Mouse (Mus musculus) left cerebral cortex, adult 2 months (tissue): ENCODE data around the gene Btbd6. TPM values are rescaled to one million over a fixed set of nuclear protein-coding genes. Genes with fewer than 3 reads are reported as not detected.
A peak's percentile ranks its signal among the peaks of the same experiment; 100 is the strongest.

Experiments used
- DNase-seq, 2 experiments: peaks; one replicate each; pipeline ENCODE4 v3.0.0; 2021 to 2022; ENCODE audit warnings: low spot score in 2 of 2, mixed read lengths in 1 of 2; ENCODE audit errors: extremely low spot score in 1 of 2
- H3K27ac ChIP-seq: fragments of 200-600 bp; 2 replicates; pipeline ENCODE4 v1.8.1; 2022
- H3K4me3 ChIP-seq: fragments of 200-600 bp; 2 replicates; pipeline ENCODE4 v1.8.1; 2022
- CTCF ChIP-seq: fragments of 200-600 bp; IDR thresholded peaks from 2 replicates; pipeline ENCODE4 v1.8.1; 2022; ENCODE audit warnings: antibody characterized with exemption, mild to moderate bottlenecking, moderate library complexity
- intact Hi-C: fragments of 180-260 bp; cut with DNase I; formaldehyde crosslinking; loops from one replicate; pipeline ENCODE4 v1.15.1; 2025
- total RNA-seq, 2 experiments: library from RNA; stranded (reverse); gene quantifications; 2 replicates each; pipeline ENCODE4 v1.2.3; 2021

Gene Btbd6
- total RNA-seq, 2 experiments from 2014 or later = 60.2 to 64.5 TPM

DNA sequence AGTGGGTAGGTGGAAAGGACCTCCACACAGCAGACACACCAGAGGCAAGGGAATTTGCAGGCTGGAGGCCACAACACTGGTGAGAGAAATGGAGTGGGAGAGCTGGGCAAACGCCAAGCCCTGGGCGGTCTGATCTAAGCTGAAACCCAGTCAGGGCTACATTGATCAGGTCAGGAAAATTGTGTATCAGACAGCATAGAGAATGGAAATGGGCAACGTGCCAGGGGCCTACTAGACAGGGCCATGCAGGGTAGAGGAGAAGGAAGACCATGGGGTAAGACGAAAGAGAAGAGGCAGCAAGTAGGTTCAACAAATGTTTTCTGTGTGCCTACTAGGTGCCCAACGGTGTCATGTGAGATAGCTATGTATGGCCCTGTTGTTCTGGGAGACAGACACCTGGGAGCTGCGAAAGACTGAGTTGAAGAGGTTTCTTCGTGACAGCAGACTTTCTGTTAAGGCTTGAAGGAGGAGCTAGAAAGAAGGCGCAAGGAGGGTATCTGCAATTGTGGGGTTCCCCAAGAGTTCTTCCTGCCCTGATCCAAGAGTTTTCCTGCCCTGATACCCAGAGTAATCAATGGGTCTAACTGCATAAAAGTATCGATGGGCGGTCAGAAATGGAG lies 35.0 kb upstream of the Btbd6 start:
- DNase-seq = no peak
- peak overlapping the region; percentile 94 for H3K27ac ChIP-seq
- peak overlapping the region; percentile 86 for H3K4me3 ChIP-seq
- intact Hi-C loops = no loop called here
- no peak for TF ChIP-seq CTCF

DNA sequence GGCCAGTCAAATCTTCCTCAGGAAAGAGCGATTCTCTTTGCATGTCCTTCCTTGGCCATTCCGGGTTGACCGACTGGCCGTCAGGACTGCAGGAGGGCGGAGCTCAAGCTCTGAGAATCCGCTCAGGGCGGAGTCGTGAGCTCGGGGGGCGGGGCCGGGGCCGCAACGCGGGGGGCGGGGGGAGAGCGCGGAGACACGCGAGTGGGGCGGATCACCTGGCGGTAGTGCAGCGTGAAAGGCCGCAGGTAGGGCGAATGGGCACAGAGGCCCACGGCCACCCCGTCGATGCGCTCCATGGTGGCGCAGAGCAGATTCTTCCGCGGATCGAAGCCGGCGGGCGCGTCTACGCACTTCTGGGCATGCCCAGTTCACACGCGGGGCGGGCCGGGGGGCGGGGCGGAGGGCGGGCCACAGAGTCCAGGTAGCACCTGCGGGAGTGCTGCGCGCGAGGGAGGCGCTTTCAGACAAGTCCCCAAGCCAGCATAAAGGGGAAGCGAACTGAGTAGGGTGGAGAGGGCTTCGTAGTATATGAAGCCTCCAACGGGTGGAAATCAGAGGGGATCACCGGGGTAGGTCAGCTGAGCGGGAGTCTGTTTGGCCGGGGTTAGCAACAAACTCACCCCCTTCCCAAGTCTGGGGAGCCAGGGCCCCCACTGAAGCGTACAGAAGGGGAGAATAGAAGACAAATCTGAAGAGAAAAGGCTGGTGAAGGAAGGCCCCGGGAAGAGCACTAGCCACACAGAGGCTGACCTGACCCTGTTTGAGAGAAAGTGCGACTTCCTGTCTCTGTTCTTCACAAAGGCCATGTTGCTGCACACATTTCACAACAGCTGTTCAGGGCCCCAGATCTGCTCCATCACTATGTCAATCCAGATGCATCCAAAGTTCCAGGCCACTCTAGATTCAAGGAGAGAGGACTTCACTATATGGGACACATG lies 34.2 kb upstream of the Btbd6 start, which contains the start of gene Nudt14:
Gene Nudt14 (minus strand): TSS at position 349 of the 938 bp plus-strand sequence.
- Histone ChIP-seq H3K27ac (peak within 1 kb of the TSS; percentile 94), H3K4me3 (peak within 1 kb of the TSS; percentile 86)
- no peak for TF ChIP-seq CTCF
- DNase-seq = peak; percentile 60 to 66
- intact Hi-C loops = no loop called here

DNA sequence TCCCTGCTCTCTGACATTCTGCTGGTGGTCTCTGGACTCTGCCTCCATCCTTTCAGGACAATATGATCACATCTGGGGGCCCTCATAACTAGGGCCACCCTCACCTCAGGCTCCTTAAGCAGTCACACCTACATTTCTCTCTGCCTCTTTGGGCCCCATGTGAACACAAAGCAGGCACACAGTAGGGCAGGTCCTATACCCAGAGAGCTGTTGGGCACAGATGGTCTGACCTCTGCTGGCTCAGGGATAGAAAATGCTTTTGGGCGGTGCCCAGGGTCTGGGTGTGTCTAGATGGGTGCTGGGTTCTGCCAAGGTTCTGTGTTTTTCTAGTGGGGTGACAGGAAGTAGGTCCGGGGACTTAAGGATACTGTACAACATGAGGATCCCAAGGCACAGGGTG lies 32.6 kb upstream of the Btbd6 start:
- Histone ChIP-seq H3K4me3 (no peak overlapping the region), H3K27ac (no peak overlapping the region)
- intact Hi-C loops = no loop called here
- no peak for DNase-seq
- no peak for TF ChIP-seq CTCF

DNA sequence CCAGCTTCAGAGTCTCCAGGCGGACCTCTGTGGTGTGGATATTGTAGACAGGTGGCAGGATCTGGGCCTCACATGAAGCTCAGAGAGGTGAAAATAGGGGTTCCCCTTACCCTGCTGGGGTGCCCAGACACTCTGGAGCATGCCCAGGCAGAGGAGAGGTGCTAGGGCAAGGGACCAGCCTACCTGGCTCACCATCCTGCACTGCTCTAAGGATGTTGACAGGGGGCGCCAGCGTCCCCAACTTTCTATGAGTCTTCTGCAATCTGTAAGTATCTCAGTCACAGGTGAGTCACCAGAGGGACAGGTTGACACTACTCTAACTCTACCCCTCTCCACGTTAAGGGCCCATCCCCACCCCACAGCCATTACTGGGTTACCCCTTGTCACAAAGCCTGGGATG lies 29.0 kb upstream of the Btbd6 start:
- no peak for DNase-seq
- Histone ChIP-seq H3K27ac (no peak overlapping the region), H3K4me3 (no peak overlapping the region)
- TF ChIP-seq CTCF = peak; percentile 66
- intact Hi-C loops = no loop called here

DNA sequence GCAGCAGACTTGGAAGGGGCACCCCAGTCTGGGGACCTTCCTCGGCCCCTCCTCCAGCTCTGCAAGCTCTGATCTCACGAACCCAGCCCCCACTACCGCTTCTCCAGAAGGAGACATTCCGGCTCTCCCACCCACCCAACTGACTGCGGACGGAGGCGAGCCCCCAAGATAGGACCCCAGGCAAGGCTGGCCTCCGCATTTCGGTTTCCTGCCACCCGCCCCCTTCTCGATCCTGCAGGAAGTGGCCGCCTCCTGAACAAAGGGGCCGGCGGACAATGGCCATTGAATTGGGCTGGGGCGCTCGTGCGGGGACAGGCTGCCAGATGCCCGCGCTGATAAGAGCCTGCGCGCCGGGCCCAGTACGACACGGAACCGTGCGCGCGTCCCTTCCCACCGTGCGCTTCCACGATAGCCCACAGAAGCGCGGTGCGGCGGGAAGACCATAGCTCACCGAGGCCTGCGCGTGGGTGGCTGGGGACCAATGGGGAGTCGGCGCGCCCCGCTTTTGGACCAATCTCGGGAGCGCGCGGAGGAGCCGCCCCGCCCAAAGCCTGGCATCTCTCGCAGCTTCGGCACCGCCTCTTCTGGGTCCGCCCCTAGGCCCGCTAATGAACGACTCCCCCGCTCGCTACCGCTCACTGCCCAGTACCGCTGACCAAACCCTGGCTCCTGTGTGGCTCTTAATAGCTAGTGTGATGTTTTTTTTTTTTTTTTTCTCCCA lies 26.1 kb upstream of the Btbd6 start:
- intact Hi-C loops = no loop called here
- Histone ChIP-seq H3K27ac (peak overlapping the region; percentile 74), H3K4me3 (peak overlapping the region; percentile 58)
- DNase-seq = peak; percentile 95
- TF ChIP-seq CTCF = no peak; the same call in none of the 2 replicates

DNA sequence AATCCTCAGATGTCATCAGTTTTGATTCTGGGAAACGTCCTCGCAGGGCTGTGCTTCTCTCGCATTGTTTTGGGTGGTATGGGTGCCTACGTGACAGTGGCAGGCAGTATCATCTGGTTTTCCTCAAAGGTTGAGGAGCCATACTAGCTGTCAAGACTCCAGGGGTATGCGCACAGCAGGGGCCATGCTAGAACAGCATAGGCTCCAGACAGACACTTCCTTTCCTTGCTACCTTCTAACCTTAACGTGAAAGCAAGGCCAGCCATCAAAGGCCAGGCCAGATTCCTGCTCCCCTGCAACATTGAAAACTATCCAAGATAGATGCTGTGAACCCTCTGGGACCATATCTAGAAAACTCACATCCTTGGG lies 25.5 kb upstream of the Btbd6 start:
- Histone ChIP-seq H3K27ac (peak overlapping the region; percentile 74), H3K4me3 (peak overlapping the region; percentile 58)
- no peak for TF ChIP-seq CTCF
- DNase-seq = no peak
- intact Hi-C loops = no loop called here

DNA sequence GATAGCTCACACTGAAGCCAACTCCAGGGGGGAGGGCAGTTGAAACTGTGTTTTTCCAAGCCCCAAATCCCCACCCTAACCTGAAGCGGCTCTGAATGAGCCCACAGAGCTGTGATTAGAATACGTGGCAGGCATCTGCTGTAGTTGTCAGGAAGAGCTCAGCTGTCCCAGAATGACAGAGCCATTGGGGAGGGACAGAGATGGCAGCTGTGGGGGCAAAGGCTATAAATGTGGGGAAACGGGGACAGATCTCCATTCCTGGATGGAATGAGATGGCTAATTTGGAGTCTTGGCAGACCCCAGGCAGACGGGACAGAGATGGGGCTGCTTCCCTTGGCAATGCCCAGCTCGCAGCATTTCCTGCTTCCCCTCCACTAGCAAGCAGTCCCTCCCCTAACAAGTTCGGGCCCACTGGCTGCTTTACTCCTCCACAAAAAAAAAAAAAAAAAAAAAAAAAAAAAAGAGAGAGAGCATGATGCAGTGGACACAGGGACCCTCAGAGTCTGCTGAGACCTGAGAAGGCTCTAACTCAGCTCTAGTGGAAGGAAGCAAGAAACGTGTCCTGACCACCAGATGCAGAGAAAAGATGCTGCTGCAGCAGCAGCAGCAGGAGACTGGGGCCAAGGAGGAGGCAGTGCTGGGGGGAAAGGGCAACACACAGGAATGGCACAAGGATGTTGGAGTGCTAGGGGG lies 25.0 kb upstream of the Btbd6 start:
- no peak for DNase-seq
- TF ChIP-seq CTCF = no peak
- peak overlapping the region; percentile 74 for H3K27ac ChIP-seq
- no peak overlapping the region; the same call in 1 of the 2 replicates for H3K4me3 ChIP-seq
- intact Hi-C loops = no loop called here

DNA sequence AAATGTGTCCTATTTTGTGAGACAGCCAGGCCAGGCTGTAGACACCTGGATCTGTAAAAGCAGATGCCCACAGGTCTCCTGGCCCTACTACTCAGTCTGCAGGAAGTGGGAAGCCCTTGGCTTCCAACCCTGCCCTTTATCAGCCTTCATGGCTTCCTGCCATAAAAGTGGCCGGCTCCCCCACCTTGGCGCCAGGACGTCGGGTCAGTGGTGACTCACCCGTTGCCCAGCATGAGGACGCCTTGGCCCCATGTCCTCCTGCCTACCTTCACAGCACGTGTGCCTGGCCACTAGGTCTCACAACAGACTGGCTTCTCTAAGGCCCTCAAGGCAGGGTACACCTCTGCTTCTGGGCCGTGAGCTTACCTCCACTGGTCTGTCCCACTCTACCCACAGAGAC lies 23.8 kb upstream of the Btbd6 start:
- TF ChIP-seq CTCF = no peak
- Histone ChIP-seq H3K4me3 (no peak overlapping the region), H3K27ac (peak overlapping the region; percentile 48; the same call in 1 of the 2 replicates)
- DNase-seq = no peak
- intact Hi-C loops = no loop called here

DNA sequence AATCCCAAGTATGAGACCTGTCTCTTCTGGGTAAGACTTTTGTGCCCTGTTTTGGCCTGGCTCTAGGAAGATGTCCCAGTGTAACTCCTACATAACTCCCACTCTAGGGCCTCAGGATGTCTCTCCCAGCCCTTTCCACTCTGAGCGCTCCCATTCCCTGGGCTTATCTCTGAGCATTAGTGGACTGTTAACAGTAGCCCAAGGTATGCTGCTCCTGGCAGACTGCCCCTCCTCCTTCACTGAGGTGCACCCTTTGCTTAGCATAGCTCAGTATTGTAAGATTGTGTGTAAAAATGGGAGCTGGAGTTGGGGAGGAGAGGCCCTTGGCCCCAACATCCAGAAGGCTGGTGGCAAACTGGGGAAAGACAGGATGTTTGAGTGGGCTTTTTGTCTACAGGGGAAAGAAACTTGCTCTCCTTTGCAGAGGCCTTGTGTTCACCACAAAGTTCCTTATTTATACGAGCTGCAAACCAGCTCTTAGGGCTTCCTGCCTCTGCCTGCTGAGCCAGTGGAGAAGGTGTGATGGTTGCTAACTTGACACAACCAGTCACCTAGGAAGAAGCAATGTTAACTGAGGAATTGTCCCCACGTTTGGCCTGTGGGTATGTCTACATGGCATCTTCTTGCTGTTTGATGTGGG lies 23.2 kb upstream of the Btbd6 start:
- Histone ChIP-seq H3K4me3 (no peak overlapping the region), H3K27ac (peak overlapping the region; percentile 48; the same call in 1 of the 2 replicates)
- intact Hi-C loops = no loop called here
- DNase-seq = no peak
- no peak for TF ChIP-seq CTCF

DNA sequence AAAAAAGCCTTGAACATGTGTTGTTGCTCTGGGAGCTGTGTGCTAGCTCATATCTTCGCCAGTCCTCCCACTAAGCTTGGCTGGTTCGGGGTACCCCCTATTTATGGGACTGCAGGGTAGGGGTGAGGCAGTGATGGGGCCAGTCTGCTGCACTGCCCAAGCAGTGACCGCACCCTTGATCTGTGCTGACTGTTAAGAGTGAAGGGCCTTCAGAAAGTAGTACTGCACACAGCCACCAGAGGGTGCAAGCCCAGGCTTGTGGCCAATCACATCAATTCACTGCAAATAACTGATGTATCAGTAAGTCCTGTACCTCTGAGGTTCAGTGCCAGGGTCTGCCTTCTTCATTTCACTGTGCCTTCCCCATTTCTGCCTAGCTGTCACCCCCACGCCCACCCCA lies 20.5 kb upstream of the Btbd6 start:
- DNase-seq = peak; percentile 70 to 75
- no peak overlapping the region for H3K27ac ChIP-seq
- TF ChIP-seq CTCF = peak; percentile 89
- intact Hi-C loops = loop anchor here (5.0 kb wide), 2 partner anchors 78 to 122 kb away; no protein-coding TSS in a partner anchor
- no peak overlapping the region for H3K4me3 ChIP-seq

DNA sequence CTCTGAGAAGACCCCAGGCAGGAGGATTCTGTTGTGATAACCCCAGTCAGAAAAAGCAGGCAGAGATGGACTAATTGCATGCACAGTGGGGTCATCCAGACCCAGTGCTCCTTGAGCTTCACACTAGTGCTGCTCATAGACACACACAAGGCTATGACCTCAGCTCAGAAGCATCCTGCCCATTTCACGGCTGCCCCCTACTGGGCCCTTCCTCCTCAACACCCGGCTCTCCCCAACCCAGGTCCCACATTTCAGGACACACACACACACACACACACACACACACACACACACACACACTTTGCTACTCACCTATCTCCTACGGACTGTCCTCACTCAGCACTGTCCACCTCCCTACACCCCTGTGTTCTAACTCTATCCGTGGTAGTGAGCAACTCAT lies 18.0 kb upstream of the Btbd6 start:
- Histone ChIP-seq H3K4me3 (no peak overlapping the region), H3K27ac (0 out of 2 replicates have a peak overlapping the region, but pooled peaks have one; percentile 10)
- peak in 1 of 2 experiments; percentile 41 for DNase-seq
- intact Hi-C loops = loop anchor here (5.0 kb wide), 2 partner anchors 81 to 119 kb away; no protein-coding TSS in a partner anchor
- peak; percentile 42 for TF ChIP-seq CTCF
